Mouse (Mus musculus) bone marrow, adult 2 months (tissue): ENCODE results near the gene Fosb.

Experiments used
- CTCF ChIP-seq: fragments of 200-500 bp; IDR thresholded peaks from 2 replicates; pipeline ENCODE4 v1.5.1; 2011; ENCODE audit warnings: low read length, control low read depth; ENCODE audit not compliant: control insufficient read depth, insufficient read depth
- POLR2A ChIP-seq: fragments of 200-500 bp; IDR thresholded peaks from 2 replicates; pipeline ENCODE4 v1.6.1; 2011; ENCODE audit warnings: low read depth, mild to moderate bottlenecking, control low read depth, low read length, borderline replicate concordance; ENCODE audit not compliant: control insufficient read depth

DNA sequence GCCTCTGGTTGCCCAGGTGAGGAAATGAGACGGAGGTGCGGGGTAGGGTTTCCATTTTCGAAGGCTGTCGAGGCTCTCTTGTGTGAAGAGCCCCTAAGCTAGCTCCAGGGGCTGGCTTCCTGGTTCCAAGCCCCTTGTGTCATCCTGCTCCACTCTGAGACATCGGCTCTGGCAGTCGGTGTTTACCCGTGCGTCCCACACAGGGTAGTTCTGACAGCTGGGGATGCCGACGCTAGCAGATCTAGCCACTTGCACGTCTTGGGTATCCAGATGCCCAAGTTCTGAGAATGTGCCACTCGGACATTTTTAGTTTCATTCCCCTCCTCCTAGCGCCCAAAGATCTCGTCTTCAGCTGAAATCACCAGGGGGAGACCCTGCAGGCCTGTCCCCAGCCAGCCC is 26.4 kb downstream of the Fosb start:
- TF ChIP-seq POLR2A (no peak), CTCF (no peak)
